ENCODE assay signal across 8 mouse cellular contexts in the genomic region with DNA sequence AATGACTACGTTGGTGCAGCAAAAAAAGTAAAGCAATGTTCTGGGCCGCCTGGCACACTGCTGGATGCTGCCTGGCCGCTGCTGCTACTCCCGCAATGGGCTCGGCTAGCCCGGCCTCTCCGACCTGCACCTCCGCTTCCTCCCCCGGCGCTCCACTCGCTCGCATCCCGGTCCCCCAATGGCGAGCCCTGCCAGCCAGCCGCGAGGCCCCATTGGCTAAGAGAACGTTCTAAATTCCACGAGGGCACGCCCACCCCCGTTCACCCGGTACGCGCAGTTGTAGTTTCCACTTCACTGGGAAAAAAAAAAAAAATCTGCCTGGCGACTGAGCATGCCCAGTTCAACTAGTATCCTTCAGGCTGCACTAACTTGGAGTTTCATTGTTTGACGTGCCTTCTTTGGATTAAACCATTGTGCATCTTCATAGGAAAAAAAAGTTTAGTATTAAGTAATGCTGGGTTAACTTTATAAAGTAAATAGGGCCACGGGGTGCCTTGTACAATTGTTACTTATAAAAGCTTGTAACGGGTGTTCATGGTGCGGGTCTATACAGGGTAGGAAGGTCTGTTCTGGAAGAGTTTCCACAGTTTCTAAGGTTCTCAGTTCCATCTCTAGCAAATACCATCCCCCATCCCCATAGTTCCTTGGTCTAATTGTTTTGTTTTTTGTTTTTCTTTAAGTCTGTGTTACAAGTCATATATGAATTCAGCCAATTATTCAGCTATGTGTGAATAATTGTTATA. TPM values are rescaled to one million over a fixed set of nuclear protein-coding genes. Genes with fewer than 3 reads are reported as not detected.
A peak's percentile ranks its signal among the peaks of the same experiment; 100 is the strongest.
DNase-seq lines count a peak whose midpoint lies in the region; ATAC-seq lines count a peak whose summit lies in the region.

A gene (minus strand): TSS at position 240 of the 743 bp plus-strand sequence.

- no peaks in the 10 kb centered on the region for H3K27me3 ChIP-seq in hindbrain, embryonic 12.5 days
- no peaks in the 10 kb centered on the region for H3K27me3 ChIP-seq in lung, embryonic 15.5 days

- peak; percentile 97 for ATAC-seq in hindbrain, embryonic 12.5 days (ENCODE audit: low FRiP score)
- ATAC-seq in lung, embryonic 15.5 days (ENCODE audit: borderline replicate concordance, extremely low read depth, low FRiP score, low TSS enrichment), result peak; percentile 98

- H3K4me1 ChIP-seq in hindbrain, embryonic 12.5 days, result peaks cover 9% of the 10 kb centered on the region
- H3K4me1 ChIP-seq in lung, embryonic 15.5 days, result peaks cover 5% of the 10 kb centered on the region; the same call in 1 of the 2 replicates

- peak; percentile 95 for DNase-seq in NIH3T3 (ENCODE audit: low read depth)
- DNase-seq in cerebellum, postnatal 10 days, result peak; percentile 95 to 97
- peak; percentile 79 to 93 for DNase-seq in frontal cortex, postnatal 25 days (ENCODE audit: low spot score in 2 of 2)
- DNase-seq in layer of hippocampus, adult 9-11 months, result peak; percentile 96
- peak; percentile 85 for DNase-seq in ovary, adult 18-20 months (ENCODE audit: low spot score)
- peak; percentile 63 for DNase-seq in thymus, adult 18-20 months

- H3K9me3 ChIP-seq in hindbrain, embryonic 12.5 days (replicated peaks), result no peaks in the 10 kb centered on the region
- H3K9me3 ChIP-seq in lung, embryonic 15.5 days, result no peaks in the 10 kb centered on the region

- 9% methylated on average over 28 of the region's 28 CpGs for WGBS in hindbrain, embryonic 12.5 days
- WGBS in lung, embryonic 15.5 days, result 8% methylated on average over 28 of the region's 28 CpGs

- H3K36me3 ChIP-seq in hindbrain, embryonic 12.5 days, result no peaks in the 10 kb centered on the region
- no peaks in the 10 kb centered on the region for H3K36me3 ChIP-seq in lung, embryonic 15.5 days

- 0 out of 2 replicates have a peak within 1 kb of the TSS, but pooled peaks have one; percentile 46 for H3K27ac ChIP-seq in hindbrain, embryonic 12.5 days
- peak within 1 kb of the TSS; percentile 77 for H3K27ac ChIP-seq in lung, embryonic 15.5 days

- peak within 1 kb of the TSS; percentile 92 for H3K4me2 ChIP-seq in hindbrain, embryonic 12.5 days (replicated peaks)
- peak within 1 kb of the TSS; percentile 99 for H3K4me2 ChIP-seq in lung, embryonic 15.5 days

- H3K4me3 ChIP-seq in hindbrain, embryonic 12.5 days, result peak within 1 kb of the TSS; percentile 62
- peak within 1 kb of the TSS; percentile 60 for H3K4me3 ChIP-seq in lung, embryonic 15.5 days

- peak within 1 kb of the TSS; percentile 55 for H3K9ac ChIP-seq in hindbrain, embryonic 12.5 days
- H3K9ac ChIP-seq in lung, embryonic 15.5 days, result peak within 1 kb of the TSS; percentile 47

RNA-seq across cellular contexts. Expression of the gene that starts here (rescaled TPM):
- polyA plus RNA-seq in hindbrain, embryonic 12.5 days (2016; fragmentation: Nextera tagmentation; extraction: Ambion mirVana), result 141 and 143 TPM in 2 replicates
- polyA plus RNA-seq in lung, embryonic 15.5 days (2015; fragmentation: Nextera tagmentation; extraction: Ambion mirVana), result 87.0 and 89.6 TPM in 2 replicates

Comparison
In these comparisons a context has a peak if more than half of its experiments do, and no peak if none do; other contexts are left out.
1. Peak in every context shown above with its lines: DNase-seq, ATAC-seq, H3K4me3 ChIP-seq and H3K27ac ChIP-seq.